Mouse (Mus musculus) kidney, embryonic 16.5 days (tissue): Measurements from ENCODE around the gene Mapkapk5. TPM values are rescaled to one million over a fixed set of nuclear protein-coding genes. Genes with fewer than 3 reads are reported as not detected.
"Not testable (repeated sequence)": the region's sequence is repeated elsewhere in the genome, so short reads cannot be mapped to it uniquely, and the experiment has no call there.

Experiments used
- ATAC-seq: fragments of 200-750 bp; cut with Nextera tagmentation; 2 replicates; pipeline ENCODE4 v1.8.0; 2017; ENCODE audit warnings: moderate TSS enrichment; ENCODE audit not compliant: low FRiP score, low TSS enrichment
- H3K27ac ChIP-seq: fragments of 300-500 bp; sonication (generic); 2 replicates; pipeline ENCODE4 v1.5.1; 2014; ENCODE audit warnings: low read length
- H3K27me3 ChIP-seq: fragments of 300-500 bp; sonication (generic); 2 replicates; pipeline ENCODE4 v1.6.1; 2014; ENCODE audit warnings: low read length, control low read depth, mixed read lengths; ENCODE audit not compliant: insufficient read depth
- H3K36me3 ChIP-seq: fragments of 300-500 bp; sonication (generic); 2 replicates; pipeline ENCODE4 v1.6.1; 2014; ENCODE audit warnings: low read length, control low read depth, mixed read lengths; ENCODE audit not compliant: insufficient read depth
- H3K4me1 ChIP-seq: fragments of 300-500 bp; sonication (generic); 2 replicates; pipeline ENCODE4 v1.6.1; 2014; ENCODE audit warnings: low read length, control low read depth, mixed read lengths; ENCODE audit not compliant: insufficient read depth
- H3K4me2 ChIP-seq: fragments of 300-500 bp; sonication (generic); replicated peaks from 2 replicates; pipeline ENCODE4 v1.6.1; 2014; ENCODE audit warnings: low read depth, low read length
- H3K4me3 ChIP-seq: fragments of 300-500 bp; sonication (generic); 2 replicates; pipeline ENCODE4 v1.5.1; 2014; ENCODE audit warnings: mild to moderate bottlenecking, low read length
- H3K9ac ChIP-seq: fragments of 300-500 bp; sonication (generic); replicated peaks from 2 replicates; pipeline ENCODE4 v1.6.1; 2014; ENCODE audit warnings: low read length
- H3K9me3 ChIP-seq: fragments of 300-500 bp; sonication (generic); 2 replicates; pipeline ENCODE4 v1.6.1; 2016; ENCODE audit warnings: low read length, control low read depth
- WGBS: fragments of 180-500 bp; shearing (Covaris S2); extraction: QIAGEN DNeasy Blood & Tissue Kit; methylation state at CpG from one replicate; pipeline ENCODE4 v1.1.7; 2014; 5-methylcytosine and 5-hydroxymethylcytosine counted together
- polyA plus RNA-seq: library from polyadenylated mRNA; unstranded; fragments of >200 nt; fragmentation: Nextera tagmentation; extraction: Ambion mirVana; gene quantifications from 2 replicates; pipeline ENCODE4 v1.2.1, GENCODE M21; 2015

The Mapkapk5 gene
- polyA plus RNA-seq, 1 experiment from 2014 or later, result 51.2 TPM

- H3K9me3 ChIP-seq, result no peaks in the 10 kb centered on the region
- H3K27ac ChIP-seq, result no peak overlapping the region
- H3K4me1 ChIP-seq, result no peaks in the 10 kb centered on the region
- H3K4me2 ChIP-seq, result no peak overlapping the region
- WGBS, result 76% methylated on average over 7 of the region's 7 CpGs
- H3K4me3 ChIP-seq, result no peak overlapping the region
- ATAC-seq, result no peak
- no peaks in the 10 kb centered on the region for H3K27me3 ChIP-seq
- no peaks in the 10 kb centered on the region for H3K36me3 ChIP-seq
- H3K9ac ChIP-seq, result no peak overlapping the region
These were observed 35.7 kb downstream of the Mapkapk5 start for GRCm38 (mm10) chr5:121510009-121510408.

GRCm38 (mm10) chr5:121506846-121507245, 38.9 kb downstream of the Mapkapk5 start:
- no peaks in the 10 kb centered on the region for H3K4me1 ChIP-seq
- no peak overlapping the region for H3K27ac ChIP-seq
- no peak for ATAC-seq
- no peak overlapping the region for H3K9ac ChIP-seq
- 84% methylated on average over 1 of the region's 1 CpGs for WGBS
- H3K27me3 ChIP-seq, result no peaks in the 10 kb centered on the region
- H3K4me3 ChIP-seq, result no peak overlapping the region
- no peaks in the 10 kb centered on the region for H3K9me3 ChIP-seq
- no peak overlapping the region for H3K4me2 ChIP-seq
- no peaks in the 10 kb centered on the region for H3K36me3 ChIP-seq

GRCm38 (mm10) chr5:121503231-121503630, 42.5 kb downstream of the Mapkapk5 start, which contains the start of gene Adam1b:
Gene Adam1b (minus strand): TSS chr5:121503435.
- H3K9ac ChIP-seq, result no peak within 1 kb of the TSS
- H3K4me3 ChIP-seq, result no peak within 1 kb of the TSS
- H3K4me2 ChIP-seq, result no peak within 1 kb of the TSS
- H3K27ac ChIP-seq, result no peak within 1 kb of the TSS
- no peaks in the 10 kb centered on the region for H3K27me3 ChIP-seq
- H3K36me3 ChIP-seq, result no peaks in the 10 kb centered on the region
- H3K4me1 ChIP-seq, result no peaks in the 10 kb centered on the region
- H3K9me3 ChIP-seq, result no peaks in the 10 kb centered on the region
- WGBS, result 83% methylated on average over 3 of the region's 3 CpGs
- ATAC-seq, result no peak

DNA sequence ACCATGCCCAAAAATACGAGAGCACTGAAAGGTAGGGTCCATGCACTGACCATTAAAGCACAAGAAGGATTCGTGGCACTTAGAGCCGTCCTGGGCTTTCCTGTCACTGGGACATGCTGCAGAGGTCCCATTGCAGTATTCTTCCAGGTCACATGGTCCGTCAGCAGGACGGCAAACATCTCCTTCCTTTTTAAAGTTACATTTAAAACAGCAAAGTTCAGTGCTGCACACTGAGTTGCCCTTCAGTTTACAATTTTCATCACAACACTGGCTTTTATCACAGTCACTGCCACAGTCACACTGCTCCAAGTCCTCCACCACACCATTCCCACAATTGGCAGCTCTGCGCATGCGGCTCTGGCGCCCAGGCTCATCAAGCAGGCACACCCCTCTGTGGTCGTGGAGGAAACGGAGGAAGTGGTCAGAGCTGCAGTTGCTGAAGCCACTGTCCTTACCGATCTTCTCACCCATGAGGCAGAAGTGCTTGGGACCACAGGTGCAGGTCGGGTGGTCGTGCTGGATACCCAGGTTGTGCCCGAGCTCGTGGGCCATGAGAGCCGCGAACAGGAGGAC, 44.2 kb downstream of the Mapkapk5 start:
- H3K27ac ChIP-seq, H3K9me3 ChIP-seq, H3K36me3 ChIP-seq, H3K9ac ChIP-seq, H3K4me1 ChIP-seq, H3K27me3 ChIP-seq, ATAC-seq, H3K4me3 ChIP-seq, H3K4me2 ChIP-seq: not testable (repeated sequence)
- WGBS, result 66% methylated on average over 10 of the region's 17 CpGs

- Histone ChIP-seq H3K27me3 (no peaks in the 10 kb centered on the region), H3K4me2 (no peak overlapping the region), H3K9ac (no peak overlapping the region), H3K4me3 (no peak overlapping the region), H3K9me3 (no peaks in the 10 kb centered on the region), H3K4me1 (no peaks in the 10 kb centered on the region), H3K27ac (no peak overlapping the region), H3K36me3 (no peaks in the 10 kb centered on the region)
- 55% methylated on average over 7 of the region's 7 CpGs for WGBS
- no peak for ATAC-seq
These were observed 45.0 kb downstream of the Mapkapk5 start for GRCm38 (mm10) chr5:121500719-121501118.

GRCm38 (mm10) chr5:121493305-121493704, 52.4 kb downstream of the Mapkapk5 start:
- 80% methylated on average over 8 of the region's 8 CpGs for WGBS
- H3K9me3 ChIP-seq, result no peaks in the 10 kb centered on the region

GRCm38 (mm10) chr5:121484801-121485200, 60.9 kb downstream of the Mapkapk5 start:
- Histone ChIP-seq H3K27me3 (no peaks in the 10 kb centered on the region), H3K9me3 (no peaks in the 10 kb centered on the region), H3K9ac (no peak overlapping the region), H3K4me3 (no peak overlapping the region), H3K4me1 (no peaks in the 10 kb centered on the region), H3K36me3 (no peaks in the 10 kb centered on the region), H3K4me2 (no peak overlapping the region), H3K27ac (no peak overlapping the region)
- 79% methylated on average over 5 of the region's 5 CpGs for WGBS
- no peak for ATAC-seq

More at GRCm38 (mm10) chr5:121493305-121493704, 52.4 kb downstream of the Mapkapk5 start:
- Histone ChIP-seq H3K4me1 (no peaks in the 10 kb centered on the region), H3K27me3 (no peaks in the 10 kb centered on the region), H3K27ac (no peak overlapping the region), H3K36me3 (no peaks in the 10 kb centered on the region), H3K4me2 (no peak overlapping the region), H3K4me3 (no peak overlapping the region), H3K9ac (no peak overlapping the region)
- no peak for ATAC-seq

DNA sequence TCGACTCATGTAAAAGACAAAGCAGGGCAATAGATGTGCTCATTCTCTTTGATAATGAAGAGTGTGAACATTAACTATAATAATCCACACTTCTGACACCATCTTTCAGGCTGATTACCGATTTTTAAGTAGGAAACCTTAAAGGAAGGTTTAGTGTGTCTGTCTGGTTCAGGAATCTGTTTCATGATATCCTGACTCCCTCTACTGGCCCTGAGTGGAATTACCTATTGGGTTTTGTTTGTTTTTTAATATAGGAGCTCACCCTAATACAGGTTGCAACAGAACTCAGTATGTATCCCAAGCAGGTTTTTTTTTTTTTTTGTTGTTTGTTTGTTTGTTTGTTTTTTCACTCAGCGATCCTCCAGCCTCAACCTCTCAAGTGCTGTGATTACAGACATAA, 68.0 kb downstream of the Mapkapk5 start:
- H3K9me3 ChIP-seq, result no peaks in the 10 kb centered on the region
- no peak for ATAC-seq
- no peaks in the 10 kb centered on the region for H3K27me3 ChIP-seq
- WGBS, result 34% methylated on average over 3 of the region's 3 CpGs
- H3K4me1 ChIP-seq, result no peaks in the 10 kb centered on the region
- H3K4me3 ChIP-seq, result no peak overlapping the region
- H3K36me3 ChIP-seq, result no peaks in the 10 kb centered on the region
- H3K27ac ChIP-seq, result no peak overlapping the region
- H3K9ac ChIP-seq, result no peak overlapping the region
- no peak overlapping the region for H3K4me2 ChIP-seq

GRCm38 (mm10) chr5:121476040-121476439, 69.7 kb downstream of the Mapkapk5 start:
- no peak overlapping the region for H3K4me3 ChIP-seq
- H3K9me3 ChIP-seq, result no peaks in the 10 kb centered on the region
- no peak for ATAC-seq
- no peak overlapping the region for H3K27ac ChIP-seq
- H3K36me3 ChIP-seq, result no peaks in the 10 kb centered on the region
- H3K4me2 ChIP-seq, result no peak overlapping the region
- H3K4me1 ChIP-seq, result no peaks in the 10 kb centered on the region
- 83% methylated on average over 1 of the region's 1 CpGs for WGBS
- H3K27me3 ChIP-seq, result no peaks in the 10 kb centered on the region
- H3K9ac ChIP-seq, result no peak overlapping the region
